Comparison of ENCODE assay signal across 18 mouse cellular contexts in the genomic region with DNA sequence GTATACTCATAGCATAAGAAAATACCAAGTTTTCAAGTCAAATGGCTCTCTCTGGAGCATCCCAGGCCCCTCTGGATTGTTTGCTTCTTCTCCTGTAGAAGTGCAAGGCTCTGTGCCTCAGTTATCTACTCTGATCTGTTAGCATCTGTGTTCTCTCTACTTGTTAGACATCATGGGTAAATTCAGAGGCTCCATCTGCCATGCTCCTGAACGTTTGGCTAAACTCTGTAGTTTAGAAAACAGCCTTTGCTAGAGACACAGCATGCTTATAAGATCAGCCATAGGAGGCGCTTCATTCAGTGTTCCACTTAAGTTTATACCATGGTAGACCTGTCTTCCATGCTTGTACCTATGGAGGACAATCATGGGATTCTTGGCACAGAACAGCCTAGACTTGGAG. TPM values are rescaled to one million over a fixed set of nuclear protein-coding genes. Genes with fewer than 3 reads are reported as not detected.
DNase-seq lines count a peak whose midpoint lies in the region; TF ChIP-seq lines count a peak whose summit lies in the region.
"Had no signal": no experiment of that assay in that cellular context is flagged by ENCODE, and none has a peak within 500 bp of the region (broad histone marks: within the 10 kb centered on the region; RNA-seq: fewer than 3 reads in every experiment).

No protein-coding gene starts in this region.

- no peaks in the 10 kb centered on the region for H3K9me3 ChIP-seq in heart, embryonic 10.5 days
- H3K9me3 ChIP-seq: embryonic facial prominence, embryonic 10.5 days; embryonic facial prominence, embryonic 12.5 days; forebrain, embryonic 13.5 days; forebrain, embryonic 15.5 days had no signal

- DNase-seq in heart, embryonic 10.5 days (ENCODE audit: low spot score), result peak; percentile 39
- DNase-seq in heart, adult 9 months (ENCODE audit: low spot score in 2 of 2), result no peak
- peak; percentile 22 to 26 for DNase-seq in layer of hippocampus, adult 2 months (ENCODE audit: low spot score in 2 of 2)
- DNase-seq in layer of hippocampus, adult 9-10 months (ENCODE audit: low spot score), result no peak
- DNase-seq in brain, adult 2 months (ENCODE audit: low read depth, low spot score), result peak; percentile 26
- no peak for DNase-seq in left cerebral cortex, adult 2 months (ENCODE audit: extremely low spot score in 1 of 2, low spot score in 2 of 2)
- DNase-seq: adrenal gland, adult 2 months; adrenal gland, postnatal 10 days; adrenal gland, postnatal 25 days; cerebellum, adult 11-12 months; cerebellum, adult 2 months; cerebellum, adult 9-10 months; cerebellum, postnatal 10 days; cerebellum, postnatal 25 days had no signal

- intact Hi-C loops in left cerebral cortex, adult 2 months (cut with DNase I), result loop anchor here (2.0 kb wide), 1 partner anchor 61 kb away; no protein-coding TSS in a partner anchor

- H3K27me3 ChIP-seq in heart, embryonic 10.5 days (ENCODE audit: insufficient read depth, poor library complexity, severe bottlenecking), result 0 out of 2 replicates have a peak, but pooled peaks cover 3% of the 10 kb centered on the region
- H3K27me3 ChIP-seq: embryonic facial prominence, embryonic 12.5 days; forebrain, embryonic 15.5 days had no signal

- peak; percentile 41 for TF ChIP-seq CTCF in layer of hippocampus, adult 2 months (conservative IDR thresholded peaks at IDR 0.05)
- no peak for TF ChIP-seq CTCF in left cerebral cortex, adult 2 months (IDR thresholded peaks at IDR 0.05)

- WGBS in heart, embryonic 10.5 days, result 82% methylated on average over 2 of the region's 2 CpGs

- no peaks in the 10 kb centered on the region for H3K36me3 ChIP-seq in heart, embryonic 10.5 days
- H3K36me3 ChIP-seq: embryonic facial prominence, embryonic 10.5 days; embryonic facial prominence, embryonic 12.5 days; forebrain, embryonic 15.5 days had no signal

- no peak overlapping the region for H3K27ac ChIP-seq in heart, embryonic 10.5 days
- peak overlapping the region; percentile 62; the same call in 1 of the 2 replicates for H3K27ac ChIP-seq in layer of hippocampus, adult 2 months
- no peak overlapping the region for H3K27ac ChIP-seq in left cerebral cortex, adult 2 months
- H3K27ac ChIP-seq: embryonic facial prominence, embryonic 10.5 days; embryonic facial prominence, embryonic 12.5 days; forebrain, embryonic 13.5 days; forebrain, embryonic 15.5 days had no signal

- H3K4me1 ChIP-seq in heart, embryonic 10.5 days, result no peaks in the 10 kb centered on the region
- H3K4me1 ChIP-seq: embryonic facial prominence, embryonic 10.5 days; embryonic facial prominence, embryonic 12.5 days; forebrain, embryonic 13.5 days; forebrain, embryonic 15.5 days had no signal

- no peak overlapping the region for H3K4me3 ChIP-seq in heart, embryonic 10.5 days
- no peak overlapping the region for H3K4me3 ChIP-seq in layer of hippocampus, adult 2 months
- no peak overlapping the region for H3K4me3 ChIP-seq in left cerebral cortex, adult 2 months
- H3K4me3 ChIP-seq: embryonic facial prominence, embryonic 10.5 days; embryonic facial prominence, embryonic 12.5 days; forebrain, embryonic 13.5 days; forebrain, embryonic 15.5 days had no signal

RNA-seq across cellular contexts. Expression of gene Mitf, which starts 39.0 kb away (rescaled TPM):
- polyA plus RNA-seq in heart, embryonic 10.5 days (2016; fragmentation: Nextera tagmentation; extraction: Ambion mirVana), result 10.7 and 17.9 TPM in 2 replicates
- 1 to 10 TPM; 7.2 to 7.9 TPM for total RNA-seq in layer of hippocampus, adult 2 months (2021)
- total RNA-seq in left cerebral cortex, adult 2 months (2021), result 1 to 10 TPM; 7.8 to 8.2 TPM

Comparison
In these comparisons a context has a peak if more than half of its experiments do, and no peak if none do; other contexts are left out.
1. DNase-seq: peak in heart, embryonic 10.5 days (single experiment), layer of hippocampus, adult 2 months (2 of 2) and brain, adult 2 months (single experiment); none in heart, adult 9 months (0 of 2), layer of hippocampus, adult 9-10 months (single experiment) and left cerebral cortex, adult 2 months (0 of 2).